Mouse (Mus musculus): ENCODE measurements at regions not wholly inside any gene's neighbourhood (a gene's known extent, or its start where the extent isn't known, plus 50 kb on each side); places are given as distances from the start of the nearest gene placed in this dataset.
A peak's percentile ranks its signal among the peaks of the same experiment; 100 is the strongest.

GRCm38 (mm10) chr12:71370091-71370490 is 60.4 kb downstream of the Dact1 start:
- ATAC-seq (ENCODE audit: low FRiP score) (no peak), DNase-seq (ENCODE audit: low spot score) (no peak)
- Histone ChIP-seq H3K4me2 (replicated peaks) (no peak overlapping the region), H3K4me3 (replicated peaks; ENCODE audit: low read length) (no peak overlapping the region), H3K9me3 (ENCODE audit: control insufficient read depth, low read length) (no peaks in the 10 kb centered on the region), H3K36me3 (replicated peaks; ENCODE audit: control insufficient read depth, insufficient read depth) (no peaks in the 10 kb centered on the region), H3K9ac (no peak overlapping the region), H3K27me3 (ENCODE audit: control insufficient read depth, insufficient read depth, low read length) (no peaks in the 10 kb centered on the region), H3K4me1 (replicated peaks; ENCODE audit: control insufficient read depth, insufficient read depth, low read length) (peaks cover 6% of the 10 kb centered on the region; the same call in 1 of the 2 replicates), H3K27ac (no peak overlapping the region)
- WGBS: 72% methylated on average over 5 of the region's 5 CpGs

GRCm38 (mm10) chr12:71371948-71372347 is 62.3 kb downstream of the Dact1 start:
- Histone ChIP-seq H3K4me2 (replicated peaks) (no peak overlapping the region), H3K4me3 (replicated peaks; ENCODE audit: low read length) (no peak overlapping the region), H3K4me1 (replicated peaks; ENCODE audit: control insufficient read depth, insufficient read depth, low read length) (peaks cover 16% of the 10 kb centered on the region), H3K9ac (no peak overlapping the region), H3K36me3 (replicated peaks; ENCODE audit: control insufficient read depth, insufficient read depth) (no peaks in the 10 kb centered on the region), H3K9me3 (ENCODE audit: control insufficient read depth, low read length) (no peaks in the 10 kb centered on the region), H3K27ac (no peak overlapping the region), H3K27me3 (ENCODE audit: control insufficient read depth, insufficient read depth, low read length) (no peaks in the 10 kb centered on the region)
- DNase-seq (ENCODE audit: low spot score) (no peak), ATAC-seq (ENCODE audit: low FRiP score) (no peak)
- WGBS: 73% methylated on average over 5 of the region's 5 CpGs

GRCm38 (mm10) chr12:71373633-71374032 is 63.9 kb downstream of the Dact1 start:
- no peak overlapping the region for H3K9ac ChIP-seq
- H3K9me3 ChIP-seq (ENCODE audit: control insufficient read depth, low read length): no peaks in the 10 kb centered on the region
- 55% methylated on average over 2 of the region's 2 CpGs for WGBS
- H3K4me3 ChIP-seq (replicated peaks; ENCODE audit: low read length): no peak overlapping the region
- DNase-seq (ENCODE audit: low spot score): no peak
- H3K4me2 ChIP-seq (replicated peaks): no peak overlapping the region
- no peaks in the 10 kb centered on the region for H3K36me3 ChIP-seq (replicated peaks; ENCODE audit: control insufficient read depth, insufficient read depth)
- H3K27ac ChIP-seq: no peak overlapping the region
- peaks cover 24% of the 10 kb centered on the region for H3K4me1 ChIP-seq (replicated peaks; ENCODE audit: control insufficient read depth, insufficient read depth, low read length)
- H3K27me3 ChIP-seq (ENCODE audit: control insufficient read depth, insufficient read depth, low read length): no peaks in the 10 kb centered on the region
- ATAC-seq (ENCODE audit: low FRiP score): no peak

- H3K4me1 ChIP-seq (replicated peaks; ENCODE audit: control insufficient read depth, insufficient read depth, low read length): peaks cover 24% of the 10 kb centered on the region
- H3K4me2 ChIP-seq (replicated peaks): peak overlapping the region; percentile 34
- H3K27me3 ChIP-seq (ENCODE audit: control insufficient read depth, insufficient read depth, low read length): no peaks in the 10 kb centered on the region
- H3K9ac ChIP-seq: 0 out of 2 replicates have a peak overlapping the region, but pooled peaks have one; percentile 18
- H3K4me3 ChIP-seq (replicated peaks; ENCODE audit: low read length): no peak overlapping the region
- H3K9me3 ChIP-seq (ENCODE audit: control insufficient read depth, low read length): no peaks in the 10 kb centered on the region
- ATAC-seq (ENCODE audit: low FRiP score) (no peak), DNase-seq (ENCODE audit: low spot score) (peak; percentile 31)
- H3K27ac ChIP-seq: peak overlapping the region; percentile 27
- WGBS: 42% methylated on average over 8 of the region's 8 CpGs
- H3K36me3 ChIP-seq (replicated peaks; ENCODE audit: control insufficient read depth, insufficient read depth): no peaks in the 10 kb centered on the region
Measured at GRCm38 (mm10) chr12:71376446-71376845, 66.8 kb downstream of the Dact1 start.

- peak overlapping the region; percentile 34 for H3K4me2 ChIP-seq (replicated peaks)
- no peak overlapping the region for H3K4me3 ChIP-seq (replicated peaks; ENCODE audit: low read length)
- 40% methylated on average over 9 of the region's 9 CpGs for WGBS
- H3K27ac ChIP-seq: peak overlapping the region; percentile 27
- DNase-seq (ENCODE audit: low spot score) (peak; percentile 35), ATAC-seq (ENCODE audit: low FRiP score) (no peak)
- no peaks in the 10 kb centered on the region for H3K9me3 ChIP-seq (ENCODE audit: control insufficient read depth, low read length)
- no peaks in the 10 kb centered on the region for H3K27me3 ChIP-seq (ENCODE audit: control insufficient read depth, insufficient read depth, low read length)
- peaks cover 24% of the 10 kb centered on the region for H3K4me1 ChIP-seq (replicated peaks; ENCODE audit: control insufficient read depth, insufficient read depth, low read length)
- H3K36me3 ChIP-seq (replicated peaks; ENCODE audit: control insufficient read depth, insufficient read depth): no peaks in the 10 kb centered on the region
- 0 out of 2 replicates have a peak overlapping the region, but pooled peaks have one; percentile 18 for H3K9ac ChIP-seq
Measured at GRCm38 (mm10) chr12:71376966-71377365, 67.3 kb downstream of the Dact1 start.

GRCm38 (mm10) chr12:71379626-71380423 is 70.1 kb downstream of the Dact1 start:
- Histone ChIP-seq H3K9me3 (ENCODE audit: control insufficient read depth, low read length) (no peaks in the 10 kb centered on the region), H3K9ac (no peak overlapping the region), H3K27me3 (ENCODE audit: control insufficient read depth, insufficient read depth, low read length) (no peaks in the 10 kb centered on the region), H3K4me1 (replicated peaks; ENCODE audit: control insufficient read depth, insufficient read depth, low read length) (peaks cover 18% of the 10 kb centered on the region), H3K4me3 (replicated peaks; ENCODE audit: low read length) (no peak overlapping the region), H3K36me3 (replicated peaks; ENCODE audit: control insufficient read depth, insufficient read depth) (no peaks in the 10 kb centered on the region), H3K4me2 (replicated peaks) (no peak overlapping the region), H3K27ac (no peak overlapping the region)
- 93% methylated on average over 8 of the region's 8 CpGs for WGBS
- ATAC-seq (ENCODE audit: low FRiP score) (no peak), DNase-seq (ENCODE audit: low spot score) (no peak)

- H3K4me3 ChIP-seq (replicated peaks; ENCODE audit: low read length): no peak overlapping the region
- ATAC-seq (ENCODE audit: low FRiP score) (no peak), DNase-seq (ENCODE audit: low spot score) (no peak)
- H3K9me3 ChIP-seq (ENCODE audit: control insufficient read depth, low read length): no peaks in the 10 kb centered on the region
- no peaks in the 10 kb centered on the region for H3K36me3 ChIP-seq (replicated peaks; ENCODE audit: control insufficient read depth, insufficient read depth)
- peaks cover 18% of the 10 kb centered on the region for H3K4me1 ChIP-seq (replicated peaks; ENCODE audit: control insufficient read depth, insufficient read depth, low read length)
- H3K4me2 ChIP-seq (replicated peaks): no peak overlapping the region
- H3K27me3 ChIP-seq (ENCODE audit: control insufficient read depth, insufficient read depth, low read length): no peaks in the 10 kb centered on the region
- H3K27ac ChIP-seq: no peak overlapping the region
- 89% methylated on average over 3 of the region's 3 CpGs for WGBS
- no peak overlapping the region for H3K9ac ChIP-seq
Measured at GRCm38 (mm10) chr12:71380424-71380761, 70.7 kb downstream of the Dact1 start.

GRCm38 (mm10) chr12:71386251-71386650 is 76.6 kb downstream of the Dact1 start:
- H3K27me3 ChIP-seq (ENCODE audit: control insufficient read depth, insufficient read depth, low read length): no peaks in the 10 kb centered on the region
- no peaks in the 10 kb centered on the region for H3K4me1 ChIP-seq (replicated peaks; ENCODE audit: control insufficient read depth, insufficient read depth, low read length)
- no peaks in the 10 kb centered on the region for H3K36me3 ChIP-seq (replicated peaks; ENCODE audit: control insufficient read depth, insufficient read depth)
- no peak overlapping the region for H3K4me2 ChIP-seq (replicated peaks)
- H3K4me3 ChIP-seq (replicated peaks; ENCODE audit: low read length): no peak overlapping the region
- no peaks in the 10 kb centered on the region for H3K9me3 ChIP-seq (ENCODE audit: control insufficient read depth, low read length)
- H3K9ac ChIP-seq: no peak overlapping the region
- H3K27ac ChIP-seq: no peak overlapping the region
- ATAC-seq (ENCODE audit: low FRiP score) (no peak), DNase-seq (ENCODE audit: low spot score) (no peak)
- WGBS: 83% methylated on average over 3 of the region's 3 CpGs

GRCm38 (mm10) chr12:71391481-71391880 is 81.8 kb downstream of the Dact1 start:
- H3K4me2 ChIP-seq (replicated peaks): no peak overlapping the region
- 83% methylated on average over 6 of the region's 6 CpGs for whole genome bisulfite sequencing
- H3K27me3 ChIP-seq (ENCODE audit: control insufficient read depth, insufficient read depth, low read length): no peaks in the 10 kb centered on the region
- DNase-seq (ENCODE audit: low spot score) (no peak), ATAC-seq (ENCODE audit: low FRiP score) (no peak)
- H3K9me3 ChIP-seq (ENCODE audit: control insufficient read depth, low read length): no peaks in the 10 kb centered on the region
- H3K36me3 ChIP-seq (replicated peaks; ENCODE audit: control insufficient read depth, insufficient read depth): no peaks in the 10 kb centered on the region
- H3K4me1 ChIP-seq (replicated peaks; ENCODE audit: control insufficient read depth, insufficient read depth, low read length): no peaks in the 10 kb centered on the region
- H3K4me3 ChIP-seq (replicated peaks; ENCODE audit: low read length): no peak overlapping the region
- no peak overlapping the region for H3K27ac ChIP-seq
- H3K9ac ChIP-seq: no peak overlapping the region

GRCm38 (mm10) chr12:71393752-71394151 is 84.1 kb downstream of the Dact1 start:
- H3K4me1 ChIP-seq (replicated peaks; ENCODE audit: control insufficient read depth, insufficient read depth, low read length): no peaks in the 10 kb centered on the region
- no peak for DNase-seq (ENCODE audit: low spot score)
- ATAC-seq (ENCODE audit: low FRiP score): no peak
- no peak overlapping the region for H3K27ac ChIP-seq
- WGBS: 97% methylated on average over 1 of the region's 1 CpGs
- no peak overlapping the region for H3K4me2 ChIP-seq (replicated peaks)
- H3K9me3 ChIP-seq (ENCODE audit: control insufficient read depth, low read length): no peaks in the 10 kb centered on the region
- H3K36me3 ChIP-seq (replicated peaks; ENCODE audit: control insufficient read depth, insufficient read depth): no peaks in the 10 kb centered on the region
- H3K4me3 ChIP-seq (replicated peaks; ENCODE audit: low read length): no peak overlapping the region
- H3K27me3 ChIP-seq (ENCODE audit: control insufficient read depth, insufficient read depth, low read length): no peaks in the 10 kb centered on the region
- H3K9ac ChIP-seq: no peak overlapping the region
